Mouse (Mus musculus): ENCODE data around the gene Pkd1l3.

DNA sequence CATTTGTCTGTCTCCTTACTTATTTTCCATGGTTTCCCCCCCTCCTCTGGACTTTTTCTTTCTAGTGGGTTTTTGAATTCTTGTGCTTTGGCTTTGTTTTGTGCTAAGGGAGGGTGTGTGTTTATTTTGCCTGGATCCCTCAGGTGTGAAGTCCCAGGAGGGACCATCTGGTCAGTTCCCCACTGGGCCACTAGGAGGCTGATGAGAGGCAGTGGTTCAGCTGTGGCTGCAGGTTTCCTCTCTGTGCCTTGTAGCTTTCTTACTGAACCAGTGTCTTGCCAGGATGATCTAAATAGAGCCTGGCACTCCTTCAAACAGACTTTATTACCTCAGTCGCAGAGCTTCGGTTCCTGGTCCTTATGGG lies 92.5 kb downstream of the Pkd1l3 start:
- TF ChIP-seq CTCF (IDR thresholded peaks at IDR 0.05; ENCODE audit: extremely low read depth, insufficient read length, insufficient replicate concordance, low read depth, low read length) (peak; percentile 89; the same call in 1 of the 2 replicates), POLR2A (IDR thresholded peaks at IDR 0.05; ENCODE audit: low read depth, low read length) (no peak)

All from small intestine, adult 2 months (tissue).